Mouse (Mus musculus) heart, embryonic 12.5 days (tissue): ENCODE measurements around the gene Dnaja4. TPM values are rescaled to one million over a fixed set of nuclear protein-coding genes. Genes with fewer than 3 reads are reported as not detected.

Source experiments
- ATAC-seq: fragments of 200-750 bp; cut with Nextera tagmentation; 2 replicates; pipeline ENCODE4 v1.8.0; 2017; ENCODE audit warnings: moderate TSS enrichment, moderate library complexity; ENCODE audit not compliant: insufficient number of reproducible peaks, low FRiP score
- H3K27ac ChIP-seq: fragments of 300-500 bp; sonication (generic); 2 replicates; pipeline ENCODE4 v1.5.1; 2016; ENCODE audit warnings: mild to moderate bottlenecking, moderate library complexity; ENCODE audit not compliant: poor library complexity, severe bottlenecking
- H3K27me3 ChIP-seq: fragments of 300-500 bp; sonication (generic); replicated peaks from 2 replicates; pipeline ENCODE4 v1.6.1; 2016; ENCODE audit warnings: mild to moderate bottlenecking, moderate library complexity
- H3K36me3 ChIP-seq: fragments of 300-500 bp; sonication (generic); 2 replicates; pipeline ENCODE4 v1.6.1; 2016; ENCODE audit warnings: mild to moderate bottlenecking, moderate library complexity
- H3K4me1 ChIP-seq: fragments of 300-500 bp; sonication (generic); replicated peaks from 2 replicates; pipeline ENCODE4 v1.6.1; 2016; ENCODE audit warnings: mild to moderate bottlenecking
- H3K4me2 ChIP-seq: fragments of 300-500 bp; sonication (generic); 2 replicates; pipeline ENCODE4 v1.6.1; 2016; ENCODE audit warnings: mild to moderate bottlenecking, moderate library complexity
- H3K4me3 ChIP-seq: fragments of 300-500 bp; sonication (generic); 2 replicates; pipeline ENCODE4 v1.5.1; 2016; ENCODE audit warnings: mild to moderate bottlenecking
- H3K9ac ChIP-seq: fragments of 300-500 bp; sonication (generic); 2 replicates; pipeline ENCODE4 v1.6.1; 2016; ENCODE audit warnings: mild to moderate bottlenecking, moderate library complexity
- H3K9me3 ChIP-seq: fragments of 300-500 bp; sonication (generic); replicated peaks from 2 replicates; pipeline ENCODE4 v1.6.1; 2016; ENCODE audit warnings: mild to moderate bottlenecking, moderate library complexity
- WGBS: fragments of 180-500 bp; shearing (Covaris S2); methylation state at CpG from one replicate; pipeline ENCODE4 v1.1.7; 2016; 5-methylcytosine and 5-hydroxymethylcytosine counted together
- microRNA-seq: library from miRNA; unstranded; fragments of <30 nt; microRNA quantifications from one replicate; pipeline ENCODE4, GENCODE M21; 2017
- polyA plus RNA-seq: library from polyadenylated mRNA; unstranded; fragments of >200 nt; fragmentation: Nextera tagmentation; extraction: Ambion mirVana; gene quantifications from 2 replicates; pipeline ENCODE4 v1.2.1, GENCODE M21; 2016

The Dnaja4 gene
- polyA plus RNA-seq, 1 experiment from 2014 or later = 29.0 TPM

DNA sequence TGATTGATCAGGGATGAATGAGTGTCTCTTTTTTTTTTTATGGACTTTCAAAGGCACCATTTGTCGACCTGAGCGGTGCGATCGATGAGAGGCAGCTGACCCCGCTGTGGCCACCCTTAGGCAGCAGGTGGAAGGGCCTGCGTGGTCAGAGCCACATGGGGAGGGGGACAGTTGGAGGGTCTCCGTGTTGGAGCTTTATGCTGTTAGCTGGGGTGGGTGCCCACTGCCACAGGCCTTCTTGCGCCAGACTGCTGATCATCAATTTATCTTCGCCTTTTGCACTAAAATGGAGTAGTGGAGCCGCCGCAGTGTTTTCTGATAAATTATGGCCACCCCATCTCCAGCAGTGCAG is 54.2 kb downstream of the Dnaja4 start:
- Histone ChIP-seq H3K4me2 (no peak overlapping the region), H3K27me3 (peaks cover 41% of the 10 kb centered on the region), H3K36me3 (no peaks in the 10 kb centered on the region), H3K4me3 (no peak overlapping the region), H3K27ac (no peak overlapping the region), H3K4me1 (no peaks in the 10 kb centered on the region), H3K9ac (no peak overlapping the region), H3K9me3 (0 out of 2 replicates have a peak, but pooled peaks cover 3% of the 10 kb centered on the region)
- 75% methylated on average over 11 of the region's 11 CpGs for WGBS
- ATAC-seq = no peak

DNA sequence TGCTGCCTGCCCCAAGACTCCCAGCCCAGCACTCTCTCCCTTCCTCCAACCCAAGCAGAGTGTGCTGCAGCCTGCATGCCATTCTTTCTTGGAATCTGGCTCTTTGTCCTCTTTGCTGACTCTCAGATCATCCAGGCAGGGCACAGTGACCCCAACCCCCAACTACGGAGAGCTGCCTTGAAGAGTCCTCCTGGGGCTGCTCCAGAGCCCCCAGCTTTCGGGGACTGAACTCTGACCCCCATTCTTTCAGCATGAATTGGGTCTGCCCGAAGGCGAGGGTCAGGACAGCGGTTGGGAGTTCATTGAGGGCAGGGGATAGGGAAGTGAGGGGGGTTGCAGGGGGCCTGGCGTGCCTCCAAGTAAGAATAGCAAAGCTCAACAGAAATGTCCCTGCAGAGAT is 60.9 kb downstream of the Dnaja4 start:
- no peak overlapping the region for H3K27ac ChIP-seq
- H3K27me3 ChIP-seq = peaks cover 43% of the 10 kb centered on the region
- WGBS = 41% methylated on average over 6 of the region's 6 CpGs
- no peak overlapping the region for H3K4me3 ChIP-seq
- ATAC-seq = no peak
- H3K4me1 ChIP-seq = peaks cover 14% of the 10 kb centered on the region
- H3K4me2 ChIP-seq = no peak overlapping the region
- no peak overlapping the region for H3K9ac ChIP-seq
- H3K36me3 ChIP-seq = no peaks in the 10 kb centered on the region
- H3K9me3 ChIP-seq = 0 out of 2 replicates have a peak, but pooled peaks cover 3% of the 10 kb centered on the region

DNA sequence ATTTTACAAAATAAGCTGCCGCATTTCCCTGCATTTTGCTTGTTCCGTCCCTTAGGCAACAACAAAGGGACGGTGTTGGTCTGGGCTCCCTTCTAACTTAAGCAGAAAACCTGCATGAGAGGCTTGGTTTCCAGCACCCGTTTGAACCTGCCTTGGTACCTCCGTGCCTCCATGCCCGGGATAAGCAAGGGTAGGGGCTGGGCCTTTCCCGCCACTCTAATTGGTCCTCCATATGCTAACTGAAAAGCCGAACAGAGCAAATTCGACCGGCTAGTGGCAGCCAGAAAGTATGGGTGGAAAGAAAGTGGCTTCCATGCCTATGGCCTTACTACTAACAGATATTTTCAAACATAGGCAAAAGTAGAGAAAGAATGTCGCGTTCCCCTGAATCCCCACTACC is 65.4 kb downstream of the Dnaja4 start:
- H3K27me3 ChIP-seq = peaks cover 76% of the 10 kb centered on the region
- H3K9me3 ChIP-seq = no peaks in the 10 kb centered on the region
- H3K4me1 ChIP-seq = peaks cover 27% of the 10 kb centered on the region
- 24% methylated on average over 12 of the region's 12 CpGs for WGBS
- ATAC-seq = no peak
- H3K9ac ChIP-seq = no peak overlapping the region
- H3K4me2 ChIP-seq = peak overlapping the region; percentile 73
- H3K4me3 ChIP-seq = peak overlapping the region; percentile 48
- H3K36me3 ChIP-seq = no peaks in the 10 kb centered on the region
- H3K27ac ChIP-seq = no peak overlapping the region

- ATAC-seq = no peak; the same call in 1 of the 2 replicates
- Histone ChIP-seq H3K4me1 (peaks cover 22% of the 10 kb centered on the region), H3K27ac (no peak within 1 kb of the TSS), H3K9me3 (no peaks in the 10 kb centered on the region), H3K4me3 (peak within 1 kb of the TSS; percentile 48), H3K27me3 (peaks cover 82% of the 10 kb centered on the region), H3K9ac (peak within 1 kb of the TSS; percentile 58), H3K36me3 (no peaks in the 10 kb centered on the region), H3K4me2 (peak within 1 kb of the TSS; percentile 73)
- under 1% methylated on average over 41 of the region's 45 CpGs for WGBS
These were observed 66.0 kb downstream of the Dnaja4 start, which contains the start of gene Crabp1 for GRCm38 (mm10) chr9:54764561-54765217. Gene Crabp1, plus strand, starts transcription at chr9:54764748.

DNA sequence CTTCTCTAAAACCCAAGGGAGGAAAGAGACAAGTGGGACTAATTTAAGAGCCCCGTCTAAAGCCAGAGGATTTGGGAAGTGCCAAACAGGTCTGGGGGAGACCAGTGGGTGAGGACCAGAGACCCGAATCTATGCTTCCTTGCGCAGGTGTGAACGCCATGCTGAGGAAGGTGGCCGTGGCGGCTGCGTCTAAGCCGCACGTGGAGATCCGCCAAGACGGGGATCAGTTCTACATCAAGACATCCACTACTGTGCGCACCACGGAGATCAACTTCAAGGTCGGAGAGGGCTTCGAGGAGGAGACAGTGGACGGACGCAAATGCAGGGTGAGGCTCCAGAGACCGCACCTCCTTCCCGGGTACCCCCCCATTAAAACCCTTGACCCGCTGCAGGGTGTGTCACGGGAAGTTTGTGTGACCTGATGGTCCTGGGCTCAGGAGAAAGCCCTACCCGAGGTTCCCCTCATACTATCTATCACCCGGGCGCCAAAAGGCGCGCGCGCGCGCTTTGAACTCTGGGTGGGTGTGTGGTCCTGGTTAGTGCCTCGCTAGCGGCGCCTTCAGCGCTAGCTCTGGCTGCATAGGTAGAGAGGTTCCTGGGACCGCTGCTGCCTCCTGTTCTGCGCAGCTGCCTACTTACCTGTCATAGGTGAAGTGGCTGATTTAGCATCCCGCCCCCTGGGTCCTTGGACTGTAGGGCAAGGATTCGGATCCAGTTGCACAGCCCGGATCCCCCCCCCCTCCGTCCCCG is 66.8 kb downstream of the Dnaja4 start:
- peak overlapping the region; percentile 48 for H3K4me3 ChIP-seq
- under 1% methylated on average over 41 of the region's 41 CpGs for WGBS
- H3K9ac ChIP-seq = peak overlapping the region; percentile 58
- H3K27ac ChIP-seq = no peak overlapping the region
- no peaks in the 10 kb centered on the region for H3K36me3 ChIP-seq
- peaks cover 16% of the 10 kb centered on the region for H3K4me1 ChIP-seq
- peak overlapping the region; percentile 73 for H3K4me2 ChIP-seq
- peaks cover 90% of the 10 kb centered on the region for H3K27me3 ChIP-seq
- no peaks in the 10 kb centered on the region for H3K9me3 ChIP-seq
- no peak for ATAC-seq

Small RNA genes within 50 kb of the gene (microRNA-seq; reads per million reads assigned to microRNA genes)
- gene Mir5710 = not detected

Other genes starting within 250 kb of the Dnaja4 start
- 7.7 TPM in 2 replicates for gene Dmxl2, start 197.2 kb upstream of the Dnaja4 start, polyA plus RNA-seq
- not detected in 2 replicates for gene Sh2d7, start 159.9 kb upstream of the Dnaja4 start, polyA plus RNA-seq
- gene Cib2, start 138.7 kb upstream of the Dnaja4 start, polyA plus RNA-seq = 4.1 and 4.9 TPM in 2 replicates
- 457 and 462 TPM in 2 replicates for gene Idh3a, start 112.5 kb upstream of the Dnaja4 start, polyA plus RNA-seq
- gene Acsbg1, start 37.0 kb upstream of the Dnaja4 start, polyA plus RNA-seq = 0.20 TPM in 1 of 2 replicates, not detected in the other
- 99.5 and 101 TPM in 2 replicates for gene Wdr61, start 35.6 kb downstream of the Dnaja4 start, polyA plus RNA-seq
- gene Crabp1, start 65.9 kb downstream of the Dnaja4 start, polyA plus RNA-seq = 21.4 and 24.5 TPM in 2 replicates
- gene Ireb2, start 164.9 kb downstream of the Dnaja4 start, polyA plus RNA-seq = 36.0 and 37.1 TPM in 2 replicates
- gene Hykk, start 218.4 kb downstream of the Dnaja4 start, polyA plus RNA-seq = 2.7 and 3.7 TPM in 2 replicates